Mouse (Mus musculus): ENCODE data around the gene Rpf2. TPM values are rescaled to one million over a fixed set of nuclear protein-coding genes. Genes with fewer than 3 reads are reported as not detected.
A peak's percentile ranks its signal among the peaks of the same experiment; 100 is the strongest.

The Rpf2 gene
- total RNA-seq, 1 experiment, result 78.8 TPM

DNA sequence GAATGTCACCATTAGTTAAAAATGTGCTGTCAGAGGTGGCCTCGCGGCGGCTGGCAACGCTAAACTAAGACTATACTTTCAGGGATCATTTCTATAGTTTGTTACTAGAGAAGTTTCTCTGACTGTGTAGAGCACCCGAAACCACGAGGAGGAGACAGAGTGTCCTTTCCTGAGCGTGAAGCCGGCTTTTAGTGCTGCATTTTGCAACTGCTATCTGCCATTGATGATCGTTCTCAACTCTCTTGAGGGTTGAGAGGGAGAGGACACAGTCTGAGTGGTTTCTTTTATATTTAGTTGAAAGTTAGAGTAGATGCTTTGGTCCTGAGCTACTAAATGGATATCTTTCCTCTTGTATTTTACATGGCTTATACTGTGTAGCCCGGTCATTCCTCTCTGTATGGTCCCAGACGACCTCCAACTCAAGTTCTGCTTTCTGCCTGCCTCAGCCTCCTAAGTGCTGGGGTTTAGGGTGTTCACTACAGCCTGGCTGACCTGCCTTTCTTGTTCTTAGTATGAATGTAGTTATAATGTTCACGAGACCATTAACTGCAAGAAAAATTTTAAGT is 11.6 kb upstream of the Rpf2 start:
- TF ChIP-seq ZC3H11A (IDR thresholded peaks at IDR 0.05; ENCODE audit: borderline replicate concordance, low read depth, low read length), result no peak
- peak; percentile 87 for TF ChIP-seq HCFC1 (IDR thresholded peaks at IDR 0.05; ENCODE audit: borderline replicate concordance, insufficient read depth, low read length)
- Histone ChIP-seq H3K9ac (ENCODE audit: insufficient read depth, low read depth, low read length, poor library complexity, severe bottlenecking) (no peak overlapping the region), H3K9me3 (ENCODE audit: control insufficient read depth, insufficient read depth, low read depth, low read length) (no peaks in the 10 kb centered on the region), H3K4me1 (ENCODE audit: control insufficient read depth in 2 of 2, insufficient read depth in 2 of 2, low read length in 2 of 2, poor library complexity in 1 of 2) (peaks cover 0 to 7% of the 10 kb centered on the region in 2 experiments; a peak in 2 of 4 replicates), H3K27ac (ENCODE audit: insufficient read depth, low read depth, low read length, poor library complexity, severe bottlenecking) (no peak overlapping the region; the same call in 1 of the 2 replicates), H3K36me3 (ENCODE audit: control insufficient read depth, insufficient read depth, low read length, poor library complexity, severe bottlenecking) (peaks cover 4% of the 10 kb centered on the region; the same call in 1 of the 2 replicates), H3K4me3 (ENCODE audit: insufficient read depth in 1 of 2, low read depth in 1 of 2, low read length in 2 of 2, poor library complexity in 1 of 2, severe bottlenecking in 1 of 2) (no peak overlapping the region)
- in situ Hi-C loops (cut with MboI; ENCODE audit: low sequenced_read_pairs in 2 of 2, unreplicated experiment in 2 of 2), result no loop called here
- peak; percentile 93 for DNase-seq (ENCODE audit: low read depth, low spot score)

DNA sequence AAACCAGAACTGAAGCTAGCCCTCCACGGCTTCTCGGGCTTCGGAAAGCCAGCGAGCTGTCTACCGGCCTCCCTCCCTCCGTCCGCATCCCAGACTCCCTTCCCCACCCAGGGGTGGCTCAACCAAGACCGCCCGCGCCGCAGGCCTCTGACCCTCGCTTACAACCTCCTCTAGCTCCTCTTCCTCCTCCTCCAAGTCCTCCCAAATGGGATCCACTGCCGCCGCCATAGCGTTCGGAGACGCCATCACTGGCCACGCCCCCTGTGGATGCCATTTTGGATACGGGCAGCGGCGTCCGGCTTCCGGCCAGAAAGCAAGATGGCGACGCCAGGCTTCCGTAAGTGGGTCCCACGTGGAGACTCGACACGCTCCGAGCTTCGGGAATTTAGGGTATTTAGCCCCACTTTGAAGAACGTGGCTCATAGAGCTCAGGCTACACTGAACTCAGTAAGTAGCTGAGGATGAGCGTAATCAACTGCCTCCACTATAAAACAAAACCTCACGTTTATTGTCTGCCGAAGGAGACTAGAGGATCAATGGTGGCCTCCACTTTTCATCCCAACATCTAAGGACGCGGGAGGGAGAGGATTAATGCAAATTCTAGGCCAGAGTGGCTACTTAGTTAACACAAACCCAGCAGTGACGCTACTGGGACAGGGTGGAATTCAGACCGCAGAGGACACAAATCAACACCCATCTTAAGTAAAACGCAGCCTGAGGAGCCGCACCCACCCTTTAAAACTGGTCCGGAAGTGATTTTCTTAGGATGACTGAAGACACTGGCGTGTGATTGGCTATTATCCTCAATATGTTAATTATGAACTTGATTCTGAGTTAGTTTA is 10.8 kb upstream of the Rpf2 start, which contains the start of gene Gtf3c6:
Gene Gtf3c6, minus strand, starts transcription at position 695 of the 842 bp plus-strand sequence.
- Histone ChIP-seq H3K4me3 (ENCODE audit: insufficient read depth in 1 of 2, low read depth in 1 of 2, low read length in 2 of 2, poor library complexity in 1 of 2, severe bottlenecking in 1 of 2) (peak within 1 kb of the TSS; percentile 85 to 95), H3K4me1 (ENCODE audit: control insufficient read depth in 2 of 2, insufficient read depth in 2 of 2, low read length in 2 of 2, poor library complexity in 1 of 2) (peaks cover 0 to 7% of the 10 kb centered on the region in 2 experiments; a peak in 2 of 4 replicates), H3K9ac (ENCODE audit: insufficient read depth, low read depth, low read length, poor library complexity, severe bottlenecking) (peak within 1 kb of the TSS; percentile 98), H3K27ac (ENCODE audit: insufficient read depth, low read depth, low read length, poor library complexity, severe bottlenecking) (peak within 1 kb of the TSS; percentile 98), H3K36me3 (ENCODE audit: control insufficient read depth, insufficient read depth, low read length, poor library complexity, severe bottlenecking) (peaks cover 5% of the 10 kb centered on the region; the same call in 1 of the 2 replicates), H3K9me3 (ENCODE audit: control insufficient read depth, insufficient read depth, low read depth, low read length) (no peaks in the 10 kb centered on the region)
- peak; percentile 86 for DNase-seq (ENCODE audit: low read depth, low spot score)
- no peak for TF ChIP-seq MAFK (IDR thresholded peaks at IDR 0.05; ENCODE audit: insufficient read depth, low read depth, low read length)
- TF ChIP-seq HCFC1 (IDR thresholded peaks at IDR 0.05; ENCODE audit: borderline replicate concordance, insufficient read depth, low read length), result peak; percentile 85
- in situ Hi-C loops (cut with MboI; ENCODE audit: low sequenced_read_pairs in 2 of 2, unreplicated experiment in 2 of 2), result no loop called here

GRCm38 (mm10) chr10:40256716-40257115 is 9.9 kb upstream of the Rpf2 start:
- Histone ChIP-seq H3K9ac (ENCODE audit: insufficient read depth, low read depth, low read length, poor library complexity, severe bottlenecking) (peak overlapping the region; percentile 98; the same call in 1 of the 2 replicates), H3K27ac (ENCODE audit: insufficient read depth, low read depth, low read length, poor library complexity, severe bottlenecking) (no peak overlapping the region; the same call in 1 of the 2 replicates), H3K36me3 (ENCODE audit: control insufficient read depth, insufficient read depth, low read length, poor library complexity, severe bottlenecking) (peaks cover 7% of the 10 kb centered on the region), H3K4me1 (ENCODE audit: control insufficient read depth in 2 of 2, insufficient read depth in 2 of 2, low read length in 2 of 2, poor library complexity in 1 of 2) (peaks cover 0 to 7% of the 10 kb centered on the region in 2 experiments; a peak in 2 of 4 replicates), H3K4me3 (ENCODE audit: insufficient read depth in 1 of 2, low read depth in 1 of 2, low read length in 2 of 2, poor library complexity in 1 of 2, severe bottlenecking in 1 of 2) (peak overlapping the region; percentile 85 to 95), H3K9me3 (ENCODE audit: control insufficient read depth, insufficient read depth, low read depth, low read length) (no peaks in the 10 kb centered on the region)
- no peak for TF ChIP-seq ZC3H11A (IDR thresholded peaks at IDR 0.05; ENCODE audit: borderline replicate concordance, low read depth, low read length)
- no peak for TF ChIP-seq ZNF384 (IDR thresholded peaks at IDR 0.05; ENCODE audit: low read depth, low read length)
- no peak for TF ChIP-seq MAFK (IDR thresholded peaks at IDR 0.05; ENCODE audit: insufficient read depth, low read depth, low read length)
- no peak for TF ChIP-seq CHD2 (IDR thresholded peaks at IDR 0.05; ENCODE audit: low read depth, low read length)
- TF ChIP-seq HCFC1 (IDR thresholded peaks at IDR 0.05; ENCODE audit: borderline replicate concordance, insufficient read depth, low read length), result no peak
- peak; percentile 56 for DNase-seq (ENCODE audit: low read depth, low spot score)
- in situ Hi-C loops (cut with MboI; ENCODE audit: low sequenced_read_pairs in 2 of 2, unreplicated experiment in 2 of 2), result no loop called here

DNA sequence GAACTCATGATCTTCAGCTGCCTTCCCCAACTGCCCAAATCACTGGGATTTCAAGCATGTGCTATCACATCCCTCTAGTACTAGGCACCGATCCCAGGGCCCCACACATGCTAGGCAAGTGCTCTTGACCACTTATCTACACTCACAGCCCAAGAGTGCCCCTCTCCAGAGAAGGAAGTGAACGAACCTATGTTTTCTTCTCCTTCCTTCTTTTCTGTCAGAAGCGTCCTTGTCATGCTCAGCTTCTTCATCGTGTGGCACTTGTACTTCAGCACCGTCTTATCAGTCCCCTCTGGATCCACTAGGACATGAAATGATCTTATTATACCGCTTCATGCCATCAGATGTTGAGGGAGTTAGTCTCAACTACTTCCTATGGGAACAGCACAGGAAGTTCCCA is 4.1 kb upstream of the Rpf2 start:
- Histone ChIP-seq H3K27ac (ENCODE audit: insufficient read depth, low read depth, low read length, poor library complexity, severe bottlenecking) (no peak overlapping the region), H3K9me3 (ENCODE audit: control insufficient read depth, insufficient read depth, low read depth, low read length) (no peaks in the 10 kb centered on the region), H3K4me1 (ENCODE audit: control insufficient read depth in 2 of 2, insufficient read depth in 2 of 2, low read length in 2 of 2, poor library complexity in 1 of 2) (no peaks in the 10 kb centered on the region; a peak in 1 of 4 replicates), H3K4me3 (ENCODE audit: insufficient read depth in 1 of 2, low read depth in 1 of 2, low read length in 2 of 2, poor library complexity in 1 of 2, severe bottlenecking in 1 of 2) (no peak overlapping the region), H3K36me3 (ENCODE audit: control insufficient read depth, insufficient read depth, low read length, poor library complexity, severe bottlenecking) (peaks cover 18% of the 10 kb centered on the region), H3K9ac (ENCODE audit: insufficient read depth, low read depth, low read length, poor library complexity, severe bottlenecking) (no peak overlapping the region)
- no peak for DNase-seq (ENCODE audit: low read depth, low spot score)
- in situ Hi-C loops (cut with MboI; ENCODE audit: low sequenced_read_pairs in 2 of 2, unreplicated experiment in 2 of 2), result no loop called here
- TF ChIP-seq ZC3H11A (IDR thresholded peaks at IDR 0.05; ENCODE audit: borderline replicate concordance, low read depth, low read length), result no peak
- TF ChIP-seq HCFC1 (IDR thresholded peaks at IDR 0.05; ENCODE audit: borderline replicate concordance, insufficient read depth, low read length), result no peak
- no peak for TF ChIP-seq CHD2 (IDR thresholded peaks at IDR 0.05; ENCODE audit: low read depth, low read length)
- no peak for TF ChIP-seq MAFK (IDR thresholded peaks at IDR 0.05; ENCODE audit: insufficient read depth, low read depth, low read length)

Data from ES-E14 (cell line).